Mouse (Mus musculus) small intestine, adult 2 months (tissue): ENCODE measurements around the gene Rap1gap. TPM values are rescaled to one million over a fixed set of nuclear protein-coding genes. Genes with fewer than 3 reads are reported as not detected.
A peak's percentile ranks its signal among the peaks of the same experiment; 100 is the strongest.

Source experiments
- H3K27ac ChIP-seq: fragments of 200-500 bp; 2 replicates; pipeline ENCODE4 v1.5.1; 2012; ENCODE audit warnings: low read depth, low read length, control low read depth, inconsistent platforms; ENCODE audit not compliant: insufficient read depth
- H3K27me3 ChIP-seq: fragments of 200-500 bp; 2 replicates; pipeline ENCODE4 v1.6.1; 2012; ENCODE audit warnings: mild to moderate bottlenecking, moderate library complexity, low read length, inconsistent platforms; ENCODE audit not compliant: control insufficient read depth, insufficient read depth
- H3K36me3 ChIP-seq: fragments of 200-500 bp; 2 replicates; pipeline ENCODE4 v1.6.1; 2012; ENCODE audit warnings: mild to moderate bottlenecking, low read length, control low read depth, inconsistent platforms; ENCODE audit not compliant: control insufficient read depth, insufficient read depth
- H3K4me1 ChIP-seq: fragments of 200-500 bp; 2 replicates; pipeline ENCODE4 v1.6.1; 2012; ENCODE audit warnings: low read length, inconsistent platforms, mixed read lengths; ENCODE audit not compliant: control insufficient read depth, insufficient read depth, insufficient read length
- H3K4me3 ChIP-seq: fragments of 200-500 bp; 2 replicates; pipeline ENCODE4 v1.5.1; 2012; ENCODE audit warnings: low read depth, mild to moderate bottlenecking, control low read depth, inconsistent platforms, low read length, moderate library complexity
- CTCF ChIP-seq: fragments of 200-500 bp; IDR thresholded peaks from 2 replicates; pipeline ENCODE4 v1.5.1; 2012; ENCODE audit warnings: low read depth, mild to moderate bottlenecking, control low read depth, inconsistent platforms, low read length, moderate library complexity, mixed read lengths; ENCODE audit not compliant: insufficient replicate concordance, insufficient read length; ENCODE audit errors: extremely low read depth
- POLR2A ChIP-seq: fragments of 200-500 bp; IDR thresholded peaks from 2 replicates; pipeline ENCODE4 v1.6.1; 2012; ENCODE audit warnings: low read depth, mild to moderate bottlenecking, control low read depth, inconsistent platforms, low read length, moderate library complexity
- WGBS: fragments of 180-500 bp; shearing (Covaris S2); methylation state at CpG from one replicate; pipeline ENCODE4 v1.1.7; 2018; 5-methylcytosine and 5-hydroxymethylcytosine counted together
- polyA plus RNA-seq: library from polyadenylated mRNA; depleted of rRNA; stranded (reverse); fragments of >200 nt; gene quantifications from 2 replicates; pipeline ENCODE4 v1.2.3, GENCODE M21; 2012

Rap1gap gene
- polyA plus RNA-seq, 1 experiment, result 48.4 TPM

DNA sequence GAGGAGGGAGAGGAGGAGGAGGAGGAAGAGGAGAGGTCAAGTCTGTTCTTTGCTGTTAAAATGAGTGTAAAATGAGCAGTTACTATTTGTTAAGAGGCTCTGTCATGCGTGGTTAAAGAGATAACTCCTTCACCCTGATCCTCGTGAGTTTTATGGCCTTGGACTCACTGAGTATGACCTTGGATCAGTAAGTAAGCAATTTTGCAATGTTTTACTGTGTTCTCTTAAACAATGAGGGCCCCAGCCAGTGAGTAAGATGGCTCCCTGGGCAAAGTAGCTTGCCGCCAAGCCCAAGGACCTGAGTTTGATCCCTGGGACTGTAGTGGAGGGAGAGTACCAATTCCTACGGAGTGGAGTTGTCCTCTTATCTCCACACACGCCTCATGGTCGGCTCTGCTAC, 36.4 kb downstream of the Rap1gap start:
- Histone ChIP-seq H3K36me3 (no peaks in the 10 kb centered on the region), H3K4me3 (no peak overlapping the region), H3K27me3 (no peaks in the 10 kb centered on the region), H3K4me1 (peaks cover 5% of the 10 kb centered on the region; the same call in 1 of the 2 replicates), H3K27ac (no peak overlapping the region)
- TF ChIP-seq POLR2A (no peak), CTCF (no peak)
- WGBS, result 32% methylated on average over 6 of the region's 6 CpGs

GRCm38 (mm10) chr4:137703077-137703476, 38.6 kb downstream of the Rap1gap start:
- no peak overlapping the region for H3K27ac ChIP-seq
- no peak for TF ChIP-seq POLR2A
- TF ChIP-seq CTCF, result no peak
- no peaks in the 10 kb centered on the region for H3K27me3 ChIP-seq
- H3K4me1 ChIP-seq, result peaks cover 11% of the 10 kb centered on the region
- H3K4me3 ChIP-seq, result no peak overlapping the region
- WGBS, result 81% methylated on average over 5 of the region's 5 CpGs
- no peaks in the 10 kb centered on the region for H3K36me3 ChIP-seq

GRCm38 (mm10) chr4:137704561-137704960, 40.0 kb downstream of the Rap1gap start:
- Histone ChIP-seq H3K27ac (no peak overlapping the region), H3K27me3 (no peaks in the 10 kb centered on the region), H3K36me3 (no peaks in the 10 kb centered on the region), H3K4me3 (no peak overlapping the region), H3K4me1 (peaks cover 11% of the 10 kb centered on the region)
- no peak for TF ChIP-seq CTCF
- TF ChIP-seq POLR2A, result no peak
- 73% methylated on average over 2 of the region's 2 CpGs for WGBS

GRCm38 (mm10) chr4:137705379-137705778, 40.9 kb downstream of the Rap1gap start:
- 65% methylated on average over 5 of the region's 5 CpGs for WGBS

DNA sequence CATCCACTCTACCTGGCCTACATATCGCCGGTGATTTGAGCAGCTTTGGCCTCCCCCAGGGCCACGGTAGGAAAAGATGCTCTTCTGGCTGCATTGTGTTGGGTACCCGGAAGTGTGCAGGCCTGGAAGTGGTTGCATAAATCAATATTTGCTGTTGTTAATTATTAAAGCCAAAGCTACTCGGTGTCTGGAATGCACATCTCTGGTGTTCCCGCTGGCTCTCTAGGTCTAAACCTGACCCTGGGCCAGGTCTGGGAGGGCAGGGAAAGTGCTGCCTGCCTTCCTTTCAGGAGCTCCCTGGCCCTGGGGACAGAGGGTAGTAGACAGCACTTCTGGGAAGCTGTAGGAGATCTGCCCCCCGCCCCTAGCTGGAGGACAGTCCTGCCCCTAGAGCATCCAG, 42.0 kb downstream of the Rap1gap start:
- 31% methylated on average over 7 of the region's 7 CpGs for WGBS
- H3K27ac ChIP-seq, result no peak overlapping the region; the same call in 1 of the 2 replicates
- no peak for TF ChIP-seq POLR2A
- no peak for TF ChIP-seq CTCF

More at GRCm38 (mm10) chr4:137705379-137705778, 40.9 kb downstream of the Rap1gap start:
- Histone ChIP-seq H3K27ac (no peak overlapping the region), H3K27me3 (no peaks in the 10 kb centered on the region), H3K36me3 (no peaks in the 10 kb centered on the region), H3K4me3 (no peak overlapping the region), H3K4me1 (peaks cover 11% of the 10 kb centered on the region)
- TF ChIP-seq CTCF (no peak), POLR2A (no peak)

GRCm38 (mm10) chr4:137707216-137707990, 42.9 kb downstream of the Rap1gap start:
- Histone ChIP-seq H3K4me3 (peak overlapping the region; percentile 46), H3K27me3 (no peaks in the 10 kb centered on the region), H3K36me3 (no peaks in the 10 kb centered on the region), H3K4me1 (peaks cover 11% of the 10 kb centered on the region), H3K27ac (no peak overlapping the region)
- TF ChIP-seq POLR2A (0 out of 2 replicates have a peak, but pooled peaks have one; percentile 7), CTCF (no peak)
- 3% methylated on average over 52 of the region's 52 CpGs for WGBS

More for the DNA sequence above, 42.0 kb downstream of the Rap1gap start:
- Histone ChIP-seq H3K36me3 (no peaks in the 10 kb centered on the region), H3K4me1 (peaks cover 11% of the 10 kb centered on the region), H3K4me3 (no peak overlapping the region), H3K27me3 (no peaks in the 10 kb centered on the region)

DNA sequence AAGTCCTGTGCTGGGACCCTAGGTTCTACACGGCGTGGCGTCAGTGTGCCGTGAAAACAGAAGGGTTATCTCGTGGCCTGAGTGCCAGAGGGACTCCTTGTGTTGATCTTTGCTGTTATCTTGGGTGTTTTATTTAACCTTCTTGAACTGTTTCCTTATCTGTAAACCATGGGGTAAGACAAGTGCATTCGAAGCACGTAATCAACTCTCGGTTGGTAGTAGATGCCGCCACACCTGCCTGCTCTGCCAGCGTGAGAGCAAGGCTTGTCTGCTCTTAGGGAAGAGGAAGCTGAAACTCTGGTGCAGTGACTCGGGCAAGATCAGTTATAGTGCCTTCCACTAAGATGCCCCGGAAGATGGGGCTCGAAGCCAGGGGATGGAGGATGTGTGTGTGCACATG, 48.4 kb downstream of the Rap1gap start:
- TF ChIP-seq CTCF (no peak), POLR2A (no peak)
- no peak overlapping the region for H3K27ac ChIP-seq
- H3K27me3 ChIP-seq, result no peaks in the 10 kb centered on the region
- peaks cover 15% of the 10 kb centered on the region for H3K4me1 ChIP-seq
- no peaks in the 10 kb centered on the region for H3K36me3 ChIP-seq
- 22% methylated on average over 13 of the region's 13 CpGs for WGBS
- no peak overlapping the region for H3K4me3 ChIP-seq
